Comparison of ENCODE assay signal across 8 mouse cellular contexts in the genomic region with DNA sequence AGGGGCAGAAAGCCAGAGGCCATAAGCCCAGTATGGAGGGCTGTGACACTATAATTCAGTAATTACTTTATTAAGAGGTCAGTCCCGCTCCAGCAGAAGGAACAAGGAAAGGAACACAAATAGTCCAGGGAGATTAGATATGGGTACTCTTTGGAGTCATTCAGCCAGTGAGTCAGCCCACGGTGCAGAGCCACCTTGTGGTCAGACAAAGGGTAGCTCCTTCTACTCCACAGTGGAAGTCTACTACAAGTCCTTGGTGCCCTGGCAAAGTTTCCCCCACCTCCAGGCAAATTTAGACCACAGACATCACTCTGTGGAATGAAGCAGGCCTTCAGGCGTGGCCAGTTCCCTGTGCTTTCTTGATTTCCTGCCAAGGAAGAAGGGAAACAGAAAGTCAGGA. TPM values are rescaled to one million over a fixed set of nuclear protein-coding genes. Genes with fewer than 3 reads are reported as not detected.
DNase-seq lines count a peak whose midpoint lies in the region; ATAC-seq lines count a peak whose summit lies in the region.

No protein-coding gene starts in this region.

- peaks cover 13% of the 10 kb centered on the region for H3K27me3 ChIP-seq in neural tube, embryonic 13.5 days

- H3K4me3 ChIP-seq in neural tube, embryonic 13.5 days, result no peak overlapping the region

- DNase-seq in ovary, adult 18-20 months (ENCODE audit: low spot score), result peak; percentile 62
- no peak for DNase-seq in ovary, postnatal 10 days (ENCODE audit: low spot score)
- peak; percentile 76 for DNase-seq in adrenal gland, postnatal 14 days
- DNase-seq in gastrocnemius, postnatal 10 days, result peak; percentile 55
- DNase-seq in induced T-regulatory cell, adult 2 months (ENCODE audit: low read depth), result peak; percentile 55
- DNase-seq in liver, result peak; percentile 82
- DNase-seq in T-cell, adult 2 months (ENCODE audit: low spot score), result no peak

- no peak overlapping the region for H3K9ac ChIP-seq in neural tube, embryonic 13.5 days

- no peak overlapping the region for H3K4me2 ChIP-seq in neural tube, embryonic 13.5 days

- no peak overlapping the region for H3K27ac ChIP-seq in neural tube, embryonic 13.5 days (replicated peaks)

- no peaks in the 10 kb centered on the region for H3K9me3 ChIP-seq in neural tube, embryonic 13.5 days

- 43% methylated on average over 3 of the region's 3 CpGs for WGBS in neural tube, embryonic 13.5 days

- peak; percentile 20; the same call in 1 of the 2 replicates for ATAC-seq in neural tube, embryonic 13.5 days (ENCODE audit: low read depth)

- peaks cover 55% of the 10 kb centered on the region for H3K36me3 ChIP-seq in neural tube, embryonic 13.5 days

- peaks cover 12% of the 10 kb centered on the region for H3K4me1 ChIP-seq in neural tube, embryonic 13.5 days (replicated peaks)

RNA-seq across cellular contexts. Expression of a gene that starts 0.8 kb away (rescaled TPM):
- 0.30 and 0.56 TPM in 2 replicates for total RNA-seq in adrenal gland, postnatal 14 days (2021)
- 1 to 10 TPM in 1 of 2 experiments, under 1 TPM in 1; 0.78 to 1.2 TPM for total RNA-seq in gastrocnemius, postnatal 10 days (2021)
- polyA plus RNA-seq in neural tube, embryonic 13.5 days (2015; fragmentation: Nextera tagmentation; extraction: Ambion mirVana), result 0.17 TPM in 1 of 2 replicates, not detected in the other

RNA-seq across cellular contexts. Expression of a gene that starts 8.2 kb away (rescaled TPM):
- total RNA-seq in adrenal gland, postnatal 14 days (2021), result 69.1 and 71.8 TPM in 2 replicates
- total RNA-seq in gastrocnemius, postnatal 10 days (2021), result 10 to 100 TPM; 20.8 to 22.0 TPM
- 179 and 191 TPM in 2 replicates for polyA plus RNA-seq in neural tube, embryonic 13.5 days (2015; fragmentation: Nextera tagmentation; extraction: Ambion mirVana)

RNA-seq across cellular contexts. Expression of a gene that starts 18.5 kb away (rescaled TPM):
- 68.3 and 69.2 TPM in 2 replicates for total RNA-seq in adrenal gland, postnatal 14 days (2021)
- 10 to 100 TPM; 36.7 to 38.0 TPM for total RNA-seq in gastrocnemius, postnatal 10 days (2021)
- 89.9 and 95.6 TPM in 2 replicates for polyA plus RNA-seq in neural tube, embryonic 13.5 days (2015; fragmentation: Nextera tagmentation; extraction: Ambion mirVana)

RNA-seq across cellular contexts. Expression of a gene that starts 20.3 kb away (rescaled TPM):
- 18.3 and 19.4 TPM in 2 replicates for total RNA-seq in adrenal gland, postnatal 14 days (2021)
- total RNA-seq in gastrocnemius, postnatal 10 days (2021), result 10 to 100 TPM in 1 of 2 experiments, 1 to 10 TPM in 1; 9.4 to 10.6 TPM
- 6.0 and 6.3 TPM in 2 replicates for polyA plus RNA-seq in neural tube, embryonic 13.5 days (2015; fragmentation: Nextera tagmentation; extraction: Ambion mirVana)

RNA-seq across cellular contexts. Expression of a gene that starts 24.3 kb away (rescaled TPM):
- 27.1 and 29.1 TPM in 2 replicates for total RNA-seq in adrenal gland, postnatal 14 days (2021)
- total RNA-seq in gastrocnemius, postnatal 10 days (2021), result 1 to 10 TPM; 6.1 to 6.3 TPM
- 26.3 and 28.8 TPM in 2 replicates for polyA plus RNA-seq in neural tube, embryonic 13.5 days (2015; fragmentation: Nextera tagmentation; extraction: Ambion mirVana)

Comparison
In these comparisons a context has a peak if more than half of its experiments do, and no peak if none do; other contexts are left out.
1. DNase-seq: peak in ovary, adult 18-20 months (single experiment), adrenal gland, postnatal 14 days (single experiment), gastrocnemius, postnatal 10 days (single experiment), induced T-regulatory cell, adult 2 months (single experiment) and liver (single experiment); none in ovary, postnatal 10 days (single experiment) and T-cell, adult 2 months (single experiment).